Mouse (Mus musculus): Measurements from ENCODE around the gene Urm1. TPM values are rescaled to one million over a fixed set of nuclear protein-coding genes. Genes with fewer than 3 reads are reported as not detected.
A peak's percentile ranks its signal among the peaks of the same experiment; 100 is the strongest.
"Not testable (repeated sequence)": the region's sequence is repeated elsewhere in the genome, so short reads cannot be mapped to it uniquely, and the experiment has no call there.

Urm1 gene
- polyA plus RNA-seq (2012; rRNA removed), result 36.8 and 46.5 TPM in 2 replicates

DNA sequence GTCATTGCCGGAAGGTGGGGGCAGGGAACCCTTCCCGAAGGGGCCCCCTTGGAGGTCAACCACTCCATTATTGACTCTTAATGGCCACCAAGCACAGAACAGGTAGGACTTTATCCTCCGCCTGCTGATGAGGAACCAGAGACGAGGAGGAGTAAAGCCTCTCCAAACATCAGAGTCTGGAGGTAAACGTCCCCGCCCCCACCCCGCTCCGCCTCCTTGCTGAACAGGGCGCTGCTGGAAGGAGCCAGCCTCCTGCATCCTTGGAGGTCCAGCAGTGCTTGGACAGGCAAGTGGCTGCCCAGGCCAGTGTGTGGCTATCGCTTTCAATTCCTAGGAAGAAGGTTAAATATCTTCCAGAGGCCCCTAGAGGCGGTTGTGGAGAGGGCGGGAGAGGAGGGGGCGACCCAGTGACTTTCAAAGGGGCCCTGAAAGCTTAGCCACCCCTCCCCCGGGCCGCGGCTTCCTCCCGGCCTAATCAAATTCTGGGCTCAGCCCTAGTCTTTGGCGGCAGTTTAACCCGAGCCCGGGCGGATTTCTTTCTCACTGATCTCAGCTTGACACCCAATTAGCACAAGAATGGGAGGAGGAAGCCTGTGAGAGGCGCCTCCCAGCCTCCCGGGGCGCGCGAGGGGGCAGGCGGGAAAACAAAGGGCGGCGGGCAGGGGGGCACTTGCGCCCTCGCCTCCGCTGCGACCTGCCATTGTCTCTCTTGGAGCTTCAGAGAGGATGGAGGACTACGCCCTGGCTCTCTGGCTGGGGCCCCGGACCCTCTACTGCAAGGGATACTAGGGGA is at the start of gene Urm1:
Gene Urm1, plus strand, starts transcription at position 51 of the 793 bp plus-strand sequence.
- no peak for DNase-seq (ENCODE audit: low spot score)

DNA sequence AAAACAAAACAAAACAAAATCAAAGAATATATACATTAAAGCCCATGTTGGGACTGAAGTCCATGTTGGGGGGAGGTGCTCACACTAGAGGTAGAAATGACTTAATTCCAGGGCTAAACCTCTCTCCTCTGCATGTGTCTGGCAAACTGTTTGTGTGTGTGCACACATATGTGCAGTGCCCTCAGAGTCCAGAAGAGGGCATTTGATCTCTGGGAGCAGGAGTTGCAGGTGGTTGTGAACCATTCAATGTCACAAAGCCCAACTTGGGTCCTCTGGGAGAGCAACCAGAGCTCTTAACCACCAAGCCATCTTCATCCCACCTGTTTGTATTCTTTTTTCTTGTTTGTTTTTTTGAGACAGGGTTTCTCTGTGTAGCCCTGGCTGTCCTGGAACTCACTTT is 49.7 kb upstream of the Urm1 start:
- no peak for DNase-seq (ENCODE audit: low spot score)

DNA sequence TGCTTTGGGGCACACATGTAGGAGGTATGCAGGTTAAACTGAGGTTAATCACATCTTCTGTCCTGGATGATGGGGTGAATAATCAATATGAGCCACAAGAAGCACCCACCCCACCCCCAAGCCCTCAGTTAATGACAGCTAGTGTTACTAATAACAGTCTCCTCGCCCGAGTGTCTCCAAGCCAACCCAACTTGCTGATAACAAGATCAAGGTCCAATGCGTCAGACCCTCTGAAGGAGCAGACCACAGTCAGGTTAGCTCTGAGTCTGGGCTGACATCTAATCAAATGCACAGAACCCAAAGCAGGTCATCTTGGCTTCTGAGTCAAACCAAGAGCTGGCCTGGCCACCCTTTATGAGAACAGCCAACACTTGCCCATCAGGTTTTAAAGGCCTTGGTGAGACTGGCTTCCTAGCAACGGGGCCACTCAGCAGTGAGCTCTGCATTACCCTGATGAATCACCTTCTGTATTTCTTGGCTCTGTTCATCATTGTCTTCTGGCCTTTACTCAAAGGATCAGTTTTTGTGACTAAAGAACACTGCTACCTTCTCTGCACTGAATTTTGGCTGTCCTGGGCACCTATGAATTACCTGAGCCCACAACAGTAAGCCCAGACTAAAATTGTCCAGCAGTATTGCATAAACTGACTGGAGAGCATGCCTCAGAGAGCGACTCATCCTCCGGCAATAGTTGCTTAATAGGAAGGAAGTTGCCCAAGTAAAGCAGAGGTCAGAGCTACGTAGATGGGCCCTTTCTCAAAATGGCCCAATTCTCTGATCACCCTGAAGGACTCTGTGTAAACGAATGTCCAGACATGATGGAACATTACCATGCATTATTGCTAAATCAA is 48.0 kb upstream of the Urm1 start:
- no peak for DNase-seq (ENCODE audit: low spot score)

DNA sequence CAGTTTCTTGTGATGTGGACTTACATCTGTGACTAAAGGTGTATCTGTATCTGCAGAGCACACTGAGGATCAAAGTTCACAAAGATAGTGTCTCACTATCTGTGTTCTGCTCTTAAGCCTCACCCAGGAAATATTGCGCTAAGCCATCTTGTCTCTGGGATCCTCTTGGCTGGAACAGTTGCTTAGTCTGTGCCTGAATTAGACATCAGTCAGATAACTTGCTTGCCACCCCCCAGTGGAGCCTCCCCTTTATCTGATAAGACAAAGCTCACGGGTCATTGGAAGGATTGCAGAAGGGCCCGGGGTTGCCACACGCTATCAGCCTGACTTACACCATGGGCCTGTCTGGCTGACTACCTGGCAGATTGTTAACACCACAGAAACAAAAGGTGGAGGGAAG is 46.6 kb upstream of the Urm1 start:
- no peak for DNase-seq (ENCODE audit: low spot score)

DNA sequence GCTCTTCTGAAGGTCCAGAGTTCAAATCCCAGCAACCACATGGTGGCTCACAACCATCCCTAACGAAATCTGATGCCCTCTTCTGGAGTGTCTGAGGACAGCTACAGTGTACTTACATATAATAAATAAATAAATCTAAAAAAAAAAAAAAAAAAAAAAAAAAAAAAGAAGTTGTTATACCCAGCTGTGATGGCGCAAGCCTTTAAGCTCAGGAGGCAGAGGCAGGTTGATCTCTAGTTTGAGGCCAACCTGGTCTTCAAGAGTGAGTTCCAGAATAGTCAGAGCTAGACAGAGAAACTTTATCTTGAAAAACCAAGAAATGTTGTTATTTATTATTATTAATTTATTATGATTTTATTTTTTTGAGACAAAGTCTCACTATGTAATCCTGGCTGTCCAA is 38.6 kb upstream of the Urm1 start:
- DNase-seq (ENCODE audit: low spot score), result not testable (repeated sequence)

DNA sequence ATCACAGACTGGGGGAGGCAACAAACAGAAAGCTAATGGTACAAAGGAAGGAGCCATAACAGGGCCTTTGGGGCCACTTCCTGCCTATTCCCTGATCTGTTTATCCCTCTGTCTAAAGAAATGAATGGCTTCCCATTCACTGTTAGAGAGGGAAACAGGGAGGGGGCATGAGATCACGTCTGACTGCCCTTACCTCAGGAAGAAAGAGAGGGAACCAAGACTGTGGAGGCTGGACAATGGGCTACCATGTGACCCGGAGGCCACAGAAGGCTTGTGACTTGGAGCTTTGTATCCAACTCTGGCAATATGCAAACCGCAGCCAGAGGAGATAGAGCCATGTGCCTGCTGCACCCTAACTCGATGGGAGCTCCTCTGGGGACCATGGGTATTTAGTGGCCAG is 35.6 kb upstream of the Urm1 start:
- DNase-seq (ENCODE audit: low spot score), result no peak

DNA sequence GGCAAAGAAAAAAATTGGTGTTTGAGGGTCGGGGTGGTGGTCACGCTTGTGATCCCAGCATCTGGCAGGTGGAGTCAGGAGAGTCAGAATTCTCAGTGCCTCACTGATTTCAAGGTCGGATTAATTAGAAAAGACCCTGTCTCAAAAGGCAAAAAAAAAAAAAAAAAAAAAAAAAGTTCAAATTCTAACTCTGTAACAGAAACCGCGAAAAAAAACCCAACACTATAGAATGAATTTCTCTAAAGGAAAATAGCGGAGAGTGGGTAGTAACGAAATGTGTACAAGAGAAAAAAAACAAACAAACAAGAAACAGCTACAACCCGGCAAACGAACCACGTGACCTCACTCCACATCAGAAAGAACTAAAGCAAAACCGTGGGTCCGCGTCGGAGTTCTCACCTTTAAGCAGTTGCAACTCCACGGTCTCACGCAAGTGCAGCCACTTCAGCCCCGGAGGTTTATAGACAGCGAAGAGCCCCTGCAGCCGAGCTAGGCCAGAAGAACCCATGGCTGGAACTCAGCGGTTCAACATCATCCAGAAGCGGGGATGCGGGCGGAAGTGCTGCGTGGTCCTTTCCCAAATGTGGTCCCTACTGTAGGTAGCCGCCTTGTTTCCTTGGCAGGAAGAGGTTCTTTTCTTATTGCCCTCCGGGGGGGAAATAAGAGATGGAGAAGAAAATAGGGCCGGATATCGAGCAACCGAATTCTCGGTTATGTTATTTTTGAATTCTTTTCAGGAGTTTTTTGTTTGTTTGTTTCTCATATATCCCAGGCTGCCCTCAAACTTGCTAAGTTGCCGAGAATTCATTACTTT is 32.6 kb upstream of the Urm1 start, which contains the start of gene Coq4:
Gene Coq4, plus strand, starts transcription at position 390 of the 814 bp plus-strand sequence.
- DNase-seq (ENCODE audit: low spot score), result peak; percentile 66

DNA sequence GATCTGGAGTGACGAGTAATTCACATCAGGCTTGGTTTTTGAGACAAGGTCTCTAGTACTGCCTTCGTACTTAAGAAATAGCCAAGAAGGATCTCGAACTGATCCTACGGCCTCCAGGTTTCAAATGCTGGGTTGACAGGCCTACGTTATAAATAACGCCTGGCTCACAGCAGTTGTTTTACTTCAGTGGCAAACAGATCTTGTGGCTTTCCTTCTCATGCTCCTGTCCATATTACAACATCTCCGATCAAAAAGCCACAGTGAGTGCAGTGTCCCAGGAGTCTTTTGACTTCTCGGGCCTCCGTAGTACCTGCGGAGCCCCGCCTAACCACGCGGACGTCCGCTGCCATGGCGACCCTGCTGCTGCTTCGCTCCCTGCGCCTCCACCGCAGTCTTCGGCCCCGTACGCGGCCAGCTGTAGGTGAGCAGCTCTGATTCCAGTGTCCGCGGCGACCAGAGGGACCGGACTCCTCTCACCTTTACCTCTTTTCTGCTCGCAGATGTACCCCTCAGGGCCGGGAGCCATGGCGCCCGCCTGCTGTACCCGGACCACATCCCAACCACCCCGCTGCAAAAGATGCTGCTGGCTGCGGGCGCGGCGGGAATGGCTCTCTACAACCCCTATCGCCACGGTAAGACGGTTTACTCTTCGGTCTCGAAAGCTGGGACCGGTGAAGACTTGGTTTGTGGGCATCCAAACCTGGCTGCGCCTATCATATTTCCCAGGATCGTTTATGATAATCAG is 31.8 kb upstream of the Urm1 start, which contains the start of gene Trub2:
Gene Trub2, minus strand, starts transcription at position 566 of the 745 bp plus-strand sequence.
- DNase-seq (ENCODE audit: low spot score), result peak; percentile 70

DNA sequence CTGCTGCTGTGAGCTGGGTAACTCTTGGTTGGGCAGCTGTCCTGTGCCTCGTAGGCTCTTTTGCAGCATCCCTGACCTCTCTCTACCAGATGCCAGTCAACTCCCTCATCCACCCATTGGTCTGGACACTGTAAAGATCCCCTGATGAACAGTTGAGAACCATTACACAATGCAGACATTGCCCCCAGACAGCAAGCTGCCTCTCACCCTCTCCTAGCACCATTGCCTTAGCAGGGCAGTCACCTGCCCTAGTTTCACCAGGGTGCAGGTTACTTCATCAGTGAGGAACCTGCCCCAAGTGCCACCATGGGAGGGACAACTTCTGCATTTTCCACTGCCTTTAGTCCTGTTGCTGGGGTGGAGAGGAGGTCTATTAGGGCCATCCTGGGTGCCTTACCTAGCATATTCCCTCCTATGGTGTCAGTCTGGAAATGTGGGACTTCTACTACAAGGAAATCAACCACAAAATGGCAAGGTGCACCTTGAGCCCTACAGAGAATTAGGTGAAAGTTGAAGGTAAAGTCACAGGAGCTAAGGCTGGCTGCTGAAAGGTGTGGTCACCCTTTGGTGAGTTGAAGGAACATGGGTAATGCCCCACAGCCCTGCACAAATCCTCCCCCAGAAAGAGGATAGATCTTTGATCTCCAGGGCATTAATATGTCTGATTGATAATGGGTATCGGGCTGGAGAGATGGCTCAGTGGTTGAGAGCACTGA is 26.9 kb upstream of the Urm1 start:
- DNase-seq (ENCODE audit: low spot score), result no peak

DNA sequence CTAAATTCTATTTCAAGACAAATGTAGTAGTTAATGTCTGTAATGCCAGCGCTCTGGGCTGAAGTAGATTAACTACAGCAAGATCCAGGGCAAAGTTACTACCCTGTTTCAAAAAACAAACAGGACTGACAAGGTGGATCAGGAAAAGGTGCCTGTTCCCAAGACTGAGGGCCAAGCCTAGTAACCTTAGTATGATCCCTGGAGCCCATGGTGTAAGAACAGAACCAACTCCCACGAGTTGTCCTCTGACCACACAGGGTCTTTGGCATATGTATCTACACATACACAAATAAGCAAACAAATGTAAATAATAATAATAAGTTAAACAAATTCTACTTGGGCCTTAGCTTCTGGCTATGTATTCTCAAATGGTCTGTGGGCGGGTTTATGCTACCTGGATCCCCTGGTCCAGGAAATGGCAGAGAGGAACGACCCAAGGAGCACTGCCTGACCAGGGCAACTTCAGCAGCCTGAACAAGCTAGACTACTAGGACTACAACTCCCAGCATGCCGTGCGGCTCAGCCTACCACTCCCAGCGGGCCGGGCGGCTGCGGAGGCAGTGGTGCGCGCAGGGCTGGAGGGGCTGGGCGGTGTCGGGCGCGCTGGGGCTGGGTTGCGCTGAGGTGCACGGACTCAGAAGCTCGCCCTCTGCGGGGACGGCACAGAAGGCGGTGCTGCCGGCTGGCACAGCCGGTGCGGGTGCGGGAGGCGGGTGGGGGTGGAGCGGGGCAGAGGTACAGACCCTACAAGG is 17.6 kb upstream of the Urm1 start, which contains the start of gene Slc27a4:
Gene Slc27a4, plus strand, starts transcription at position 560 of the 752 bp plus-strand sequence.
- peak; percentile 95 for DNase-seq (ENCODE audit: low spot score)

DNA sequence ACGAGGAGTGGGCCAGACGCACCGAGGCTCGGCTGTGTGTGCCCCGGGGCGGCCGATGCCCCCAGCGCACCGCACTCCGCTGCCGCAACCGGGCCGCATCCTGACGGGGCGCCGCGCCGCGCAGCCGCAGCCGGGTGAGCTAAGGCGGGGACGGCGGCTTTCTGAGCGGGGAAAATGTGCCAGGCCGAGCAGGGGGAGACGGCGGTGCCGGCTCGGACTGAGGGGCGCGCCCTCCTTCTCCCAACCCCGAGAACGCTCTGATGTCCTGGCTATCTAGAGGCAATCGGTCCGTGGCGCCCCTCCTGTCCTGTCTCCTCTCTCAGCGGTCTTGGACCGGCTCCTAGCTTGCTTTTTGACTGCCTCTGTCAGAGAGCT is 17.1 kb upstream of the Urm1 start:
- DNase-seq (ENCODE audit: low spot score), result no peak

DNA sequence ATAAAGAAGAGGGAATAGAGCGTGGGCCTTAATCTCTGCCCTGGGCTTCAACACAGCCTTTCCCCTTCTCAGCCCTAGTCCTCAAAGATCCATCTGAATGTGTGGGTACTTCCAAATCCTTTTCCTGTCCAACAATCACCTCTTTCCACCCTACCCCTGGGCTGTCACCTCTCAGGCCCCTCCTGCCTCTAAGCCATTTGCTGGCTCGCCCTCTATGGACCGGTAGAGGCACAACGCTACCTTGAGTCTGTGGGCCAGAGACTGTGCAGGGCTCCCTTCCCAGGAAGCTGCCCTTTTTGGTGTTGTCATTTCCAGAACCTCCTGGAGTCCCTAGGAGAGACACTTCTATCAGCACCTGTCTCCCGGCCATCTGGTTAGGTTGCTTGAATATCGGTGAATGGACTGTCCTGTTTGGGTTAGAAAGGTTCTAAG is 16.5 kb upstream of the Urm1 start:
- DNase-seq (ENCODE audit: low spot score), result no peak

DNA sequence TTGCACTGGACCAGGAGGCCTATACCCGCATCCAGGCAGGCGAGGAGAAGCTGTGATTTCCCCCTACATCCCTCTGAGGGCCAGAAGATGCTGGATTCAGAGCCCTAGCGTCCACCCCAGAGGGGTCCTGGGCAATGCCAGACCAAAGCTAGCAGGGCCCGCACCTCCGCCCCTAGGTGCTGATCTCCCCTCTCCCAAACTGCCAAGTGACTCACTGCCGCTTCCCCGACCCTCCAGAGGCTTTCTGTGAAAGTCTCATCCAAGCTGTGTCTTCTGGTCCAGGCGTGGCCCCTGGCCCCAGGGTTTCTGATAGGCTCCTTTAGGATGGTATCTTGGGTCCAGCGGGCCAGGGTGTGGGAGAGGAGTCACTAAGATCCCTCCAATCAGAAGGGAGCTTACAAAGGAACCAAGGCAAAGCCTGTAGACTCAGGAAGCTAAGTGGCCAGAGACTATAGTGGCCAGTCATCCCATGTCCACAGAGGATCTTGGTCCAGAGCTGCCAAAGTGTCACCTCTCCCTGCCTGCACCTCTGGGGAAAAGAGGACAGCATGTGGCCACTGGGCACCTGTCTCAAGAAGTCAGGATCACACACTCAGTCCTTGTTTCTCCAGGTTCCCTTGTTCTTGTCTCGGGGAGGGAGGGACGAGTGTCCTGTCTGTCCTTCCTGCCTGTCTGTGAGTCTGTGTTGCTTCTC is 4.0 kb upstream of the Urm1 start:
- no peak for DNase-seq (ENCODE audit: low spot score)

DNA sequence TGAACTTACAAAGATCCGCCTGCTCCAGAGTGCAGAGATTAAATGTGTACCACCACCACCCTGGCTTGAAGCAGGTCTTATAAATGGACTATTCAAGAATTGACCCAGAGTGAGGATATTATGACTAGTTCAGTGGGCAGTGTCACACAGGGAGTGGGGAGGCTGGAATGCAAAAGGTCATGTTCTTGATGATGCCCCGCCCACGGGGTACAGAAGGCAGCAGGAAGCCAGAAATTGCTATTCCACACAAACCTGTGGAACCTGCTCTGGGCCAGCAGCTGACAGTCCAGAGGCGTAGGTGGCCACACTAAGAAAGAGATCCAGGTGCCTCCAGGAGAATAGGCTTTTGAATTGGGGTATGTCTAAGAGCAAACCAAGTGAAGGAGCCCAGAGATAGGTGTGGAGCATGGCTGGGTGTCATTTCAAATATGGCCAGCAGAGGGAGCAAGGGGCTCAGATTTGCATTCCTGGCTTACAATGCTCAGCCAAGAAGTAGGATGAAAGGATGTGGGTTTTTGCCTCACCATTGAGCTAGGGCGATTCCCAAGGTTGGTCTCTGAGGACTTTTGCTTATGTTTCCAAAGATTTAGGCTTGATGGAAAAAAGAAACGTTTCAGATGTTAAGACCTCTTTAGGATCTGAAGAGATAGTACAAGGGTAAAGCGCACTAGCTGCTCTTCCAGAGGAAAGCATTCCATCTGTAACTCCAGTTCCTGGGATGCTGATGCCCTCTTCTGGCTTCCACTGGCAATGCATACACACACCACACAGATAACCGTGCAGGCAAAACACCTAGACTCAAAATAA is 2.2 kb upstream of the Urm1 start:
- DNase-seq (ENCODE audit: low spot score), result peak; percentile 59

DNA sequence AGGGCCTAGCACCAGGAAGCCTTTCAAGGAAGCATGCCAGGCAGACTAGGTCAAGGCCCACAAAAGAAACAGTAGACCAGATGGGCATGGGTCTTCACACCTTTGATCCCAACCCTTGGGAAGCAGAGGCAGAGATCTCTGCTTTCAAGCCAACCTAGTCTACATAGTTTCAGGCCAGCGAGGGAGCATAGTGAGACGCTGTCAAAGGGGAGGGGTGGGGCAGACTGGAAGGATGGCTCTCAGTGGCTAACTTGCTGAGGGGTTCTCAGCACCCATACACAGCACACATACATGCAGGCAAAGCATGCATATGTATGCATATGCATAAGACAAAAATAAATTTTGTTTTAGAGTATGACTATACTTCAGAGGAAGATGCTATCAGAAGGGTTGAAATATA is 512 bp upstream of the Urm1 start:
- no peak for DNase-seq (ENCODE audit: low spot score)

DNA sequence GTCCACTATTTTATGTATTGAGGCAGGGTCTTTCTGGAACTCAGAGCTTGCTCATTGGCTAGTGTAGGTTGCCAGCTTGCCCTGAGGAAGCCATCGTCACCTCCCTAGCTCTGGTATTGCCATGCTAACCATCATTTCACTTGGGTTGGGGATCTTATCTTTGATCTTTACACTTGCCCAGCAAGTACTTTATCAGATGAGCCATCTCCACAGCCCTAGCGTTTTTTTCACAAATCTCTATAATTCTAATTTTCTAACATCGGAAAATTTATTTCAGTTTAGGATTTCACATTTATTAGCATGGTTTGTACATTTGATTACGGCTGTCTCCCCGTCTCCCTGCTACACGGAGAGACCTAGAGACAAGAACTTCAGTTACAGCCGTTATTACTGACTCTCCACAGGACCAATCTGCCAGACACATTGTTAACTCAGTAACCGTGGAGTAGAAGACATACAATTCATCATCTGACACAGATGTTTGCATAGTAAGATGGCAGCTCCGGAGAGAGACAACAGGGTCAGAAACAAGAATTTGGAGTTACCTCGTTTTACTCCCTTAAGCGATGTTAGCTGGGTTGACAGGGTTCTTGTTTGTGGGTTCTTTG is 6.5 kb downstream of the Urm1 start:
- DNase-seq (ENCODE audit: low spot score), result no peak

DNA sequence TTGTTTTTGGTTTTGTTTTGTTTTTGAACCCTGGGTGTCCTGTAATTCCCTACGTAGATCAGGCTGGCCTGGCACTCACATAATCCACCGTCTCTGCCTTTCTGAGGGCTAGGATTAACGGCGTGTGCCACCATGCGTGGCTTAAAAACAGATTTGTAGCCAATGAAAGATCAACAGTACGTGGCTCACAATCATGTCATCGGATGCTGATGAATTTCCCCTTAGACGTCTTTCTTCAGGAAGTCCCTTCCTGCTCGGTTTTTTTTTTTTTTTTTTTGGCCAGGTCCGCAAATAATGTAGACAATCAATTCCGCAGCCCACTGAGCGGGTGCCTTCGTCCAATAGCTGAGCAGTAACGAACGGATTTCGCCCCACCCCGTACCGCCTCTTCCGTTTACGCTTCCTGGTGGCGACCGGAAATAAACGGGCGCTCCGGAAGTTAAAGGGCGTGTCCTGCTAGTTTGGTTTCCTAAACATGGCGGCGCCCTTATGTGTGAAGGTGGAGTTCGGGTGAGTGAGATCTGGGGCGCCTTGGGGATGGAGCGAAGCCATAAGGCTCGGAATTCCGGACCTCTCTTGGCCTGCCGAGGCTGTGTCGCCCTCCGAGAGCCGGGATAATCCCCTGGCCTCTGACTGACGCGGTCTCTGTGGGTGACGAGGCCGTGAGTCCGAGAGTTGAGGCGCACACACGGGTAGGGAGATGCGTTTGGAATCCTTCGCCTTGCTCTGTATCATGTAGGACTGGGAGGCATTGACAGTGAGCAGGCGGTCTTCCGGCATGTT is 7.2 kb downstream of the Urm1 start:
- DNase-seq (ENCODE audit: low spot score), result peak; percentile 76

Measured in urinary bladder, adult 2 months (tissue).